Mouse (Mus musculus): ENCODE measurements around the gene Btnl10. TPM values are rescaled to one million over a fixed set of nuclear protein-coding genes. Genes with fewer than 3 reads are reported as not detected.

Btnl10 gene
- polyA plus RNA-seq (2012; rRNA removed) = not detected in 2 replicates

GRCm38 (mm10) chr11:58917745-58918366 lies at the start of gene Btnl10:
Gene Btnl10 (plus strand): TSS chr11:58917908.

GRCm38 (mm10) chr11:58903511-58904409 lies 13.9 kb upstream of the Btnl10 start, which contains the start of gene Zfp39:
Gene Zfp39 (minus strand): TSS chr11:58904225.

GRCm38 (mm10) chr11:58938322-58939087 lies 20.8 kb downstream of the Btnl10 start, which contains the start of gene Rnf187:
Gene Rnf187 (minus strand): TSS chr11:58938916.

DNA sequence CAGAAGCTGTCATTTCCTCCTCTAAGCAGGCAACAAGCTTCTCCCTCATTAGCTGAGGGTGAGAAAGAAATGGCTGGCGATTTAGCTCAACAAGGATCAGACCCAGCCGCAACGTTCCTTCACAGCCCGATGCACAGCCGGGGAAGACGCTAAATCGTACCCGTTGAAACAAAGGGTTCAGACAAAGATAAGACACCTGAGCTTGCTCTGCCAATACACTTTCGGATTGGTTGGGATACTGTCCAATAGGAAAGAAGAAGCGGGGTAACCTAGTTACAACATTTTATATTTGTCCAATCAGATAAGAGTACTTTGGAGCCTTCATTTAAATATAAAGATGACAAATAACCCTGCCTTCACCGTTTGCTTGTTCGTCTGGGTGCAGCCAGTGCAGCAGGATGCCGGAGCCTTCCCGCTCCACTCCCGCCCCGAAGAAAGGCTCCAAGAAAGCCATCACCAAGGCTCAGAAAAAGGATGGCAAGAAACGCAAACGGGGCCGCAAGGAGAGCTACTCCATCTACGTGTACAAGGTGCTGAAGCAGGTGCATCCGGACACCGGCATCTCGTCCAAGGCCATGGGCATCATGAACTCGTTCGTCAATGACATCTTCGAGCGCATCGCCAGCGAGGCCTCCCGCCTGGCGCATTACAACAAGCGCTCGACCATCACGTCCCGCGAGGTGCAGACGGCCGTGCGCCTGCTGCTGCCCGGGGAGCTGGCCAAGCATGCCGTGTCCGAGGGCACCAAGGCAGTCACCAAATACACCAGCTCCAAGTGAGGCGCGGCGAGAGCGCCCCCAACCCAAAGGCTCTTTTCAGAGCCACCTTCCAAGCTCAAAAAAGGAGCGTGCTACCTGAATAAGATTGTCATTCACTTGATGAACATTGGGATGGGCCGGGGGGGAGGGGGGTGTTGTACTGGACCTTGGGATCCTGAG lies 31.1 kb downstream of the Btnl10 start, which contains the start of gene Hist3h2ba:
Gene Hist3h2ba (plus strand): TSS at position 379 of the 938 bp plus-strand sequence.

DNA sequence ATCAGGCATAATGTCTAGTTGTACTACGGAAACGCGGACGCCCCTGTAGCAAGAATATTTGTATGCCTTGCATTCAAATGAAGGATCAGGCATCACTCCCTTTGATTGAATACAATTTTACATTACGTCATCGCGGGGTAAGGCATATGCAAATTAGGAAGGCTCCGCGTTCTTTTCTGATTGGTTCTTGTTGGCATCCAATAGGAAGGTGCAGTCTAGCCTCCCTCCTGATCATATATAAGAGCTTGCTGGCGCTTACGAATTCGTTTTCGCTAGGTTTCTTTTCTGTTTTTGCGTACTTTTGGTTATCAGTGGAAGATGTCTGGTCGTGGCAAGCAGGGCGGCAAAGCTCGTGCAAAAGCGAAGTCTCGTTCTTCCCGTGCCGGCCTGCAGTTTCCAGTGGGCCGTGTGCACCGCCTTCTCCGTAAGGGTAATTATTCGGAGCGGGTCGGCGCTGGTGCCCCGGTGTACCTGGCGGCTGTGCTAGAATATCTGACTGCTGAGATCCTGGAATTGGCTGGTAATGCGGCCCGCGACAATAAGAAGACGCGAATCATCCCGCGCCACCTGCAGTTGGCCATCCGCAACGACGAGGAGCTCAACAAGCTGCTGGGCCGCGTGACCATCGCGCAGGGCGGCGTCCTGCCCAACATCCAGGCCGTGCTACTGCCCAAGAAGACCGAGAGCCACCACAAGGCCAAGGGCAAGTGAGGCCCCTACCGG lies 36.9 kb downstream of the Btnl10 start, which contains the start of the genes Hist3h2a and Trim17:
Gene Hist3h2a (plus strand): TSS at position 266 of the 723 bp plus-strand sequence.
Gene Trim17 (plus strand): TSS at position 266 of the 723 bp plus-strand sequence.

Other genes starting within 250 kb of the Btnl10 start
- gene Olfr320, start 236.8 kb upstream of the Btnl10 start, polyA plus RNA-seq (2012; rRNA removed) = not detected in 2 replicates
- not detected in 2 replicates for gene Olfr319, start 218.7 kb upstream of the Btnl10 start, polyA plus RNA-seq (2012; rRNA removed)
- gene Olfr318, start 193.9 kb upstream of the Btnl10 start, polyA plus RNA-seq (2012; rRNA removed) = not detected in 2 replicates
- not detected in 2 replicates for gene Olfr317, start 178.7 kb upstream of the Btnl10 start, polyA plus RNA-seq (2012; rRNA removed)
- not detected in 2 replicates for gene Olfr316, start 165.2 kb upstream of the Btnl10 start, polyA plus RNA-seq (2012; rRNA removed)
- gene Olfr315, start 144.7 kb upstream of the Btnl10 start, polyA plus RNA-seq (2012; rRNA removed) = not detected in 2 replicates
- not detected in 2 replicates for gene Olfr314, start 135.0 kb upstream of the Btnl10 start, polyA plus RNA-seq (2012; rRNA removed)
- 0.59 TPM in 1 of 2 replicates, not detected in the other for gene Fam183b, start 115.9 kb upstream of the Btnl10 start, polyA plus RNA-seq (2012; rRNA removed)
- not detected in 2 replicates for gene Olfr313, start 102.9 kb upstream of the Btnl10 start, polyA plus RNA-seq (2012; rRNA removed)
- not detected in 2 replicates for gene Olfr312, start 88.7 kb upstream of the Btnl10 start, polyA plus RNA-seq (2012; rRNA removed)
- gene Olfr311, start 78.7 kb upstream of the Btnl10 start, polyA plus RNA-seq (2012; rRNA removed) = not detected in 2 replicates
- gene Gm12258, start 70.8 kb upstream of the Btnl10 start, polyA plus RNA-seq (2012; rRNA removed) = 1.5 and 1.7 TPM in 2 replicates
- gene 2810021J22Rik, start 50.7 kb upstream of the Btnl10 start, polyA plus RNA-seq (2012; rRNA removed) = 1.4 and 2.9 TPM in 2 replicates
- 0.48 and 0.78 TPM in 2 replicates for gene Zfp39, start 13.7 kb upstream of the Btnl10 start, polyA plus RNA-seq (2012; rRNA removed)
- 191 and 200 TPM in 2 replicates for gene Rnf187, start 21.0 kb downstream of the Btnl10 start, polyA plus RNA-seq (2012; rRNA removed)
- gene Hist3h2ba, start 31.0 kb downstream of the Btnl10 start, polyA plus RNA-seq (2012; rRNA removed) = 4.6 and 8.8 TPM in 2 replicates
- gene Hist3h2a, start 36.8 kb downstream of the Btnl10 start, polyA plus RNA-seq (2012; rRNA removed) = 18.4 and 25.8 TPM in 2 replicates
- 0.22 and 0.46 TPM in 2 replicates for gene Trim17, start 36.8 kb downstream of the Btnl10 start, polyA plus RNA-seq (2012; rRNA removed)
- 39.6 and 41.5 TPM in 2 replicates for gene Trim11, start 60.2 kb downstream of the Btnl10 start, polyA plus RNA-seq (2012; rRNA removed)
- 0.26 and 0.27 TPM in 2 replicates for gene Obscn, start 218.5 kb downstream of the Btnl10 start, polyA plus RNA-seq (2012; rRNA removed)
- 7.6 and 7.7 TPM in 2 replicates for gene Iba57, start 245.8 kb downstream of the Btnl10 start, polyA plus RNA-seq (2012; rRNA removed)